Mouse (Mus musculus) liver, postnatal 0 days (tissue): ENCODE data around the gene Zbtb46.

Source experiments
- CTCF ChIP-seq: sonication (generic); IDR thresholded peaks from 2 replicates; pipeline ENCODE4 v1.5.1; 2016; ENCODE audit warnings: antibody characterized with exemption, low read depth
- EP300 ChIP-seq: IDR thresholded peaks from 2 replicates; pipeline ENCODE4 v1.6.1; 2016; ENCODE audit warnings: antibody characterized with exemption, low read depth, mild to moderate bottlenecking

- TF ChIP-seq EP300 (no peak), CTCF (no peak)
Observed at GRCm38 (mm10) chr2:181356780-181357179, 102.4 kb downstream of the Zbtb46 start.
